Mouse (Mus musculus) brown adipose tissue, adult 24 weeks (tissue): ENCODE results near the gene Hap1. TPM values are rescaled to one million over a fixed set of nuclear protein-coding genes. Genes with fewer than 3 reads are reported as not detected.

Experiments used
- H3K27ac ChIP-seq: fragments of 200-500 bp; replicated peaks from 2 replicates; pipeline ENCODE4 v1.5.1; 2012; ENCODE audit warnings: low read depth, mild to moderate bottlenecking, low read length
- H3K4me1 ChIP-seq: fragments of 200-500 bp; 2 replicates; pipeline ENCODE4 v1.6.1; 2012; ENCODE audit warnings: low read length, mixed read lengths; ENCODE audit not compliant: control insufficient read depth, insufficient read depth, insufficient read length
- H3K4me3 ChIP-seq: fragments of 200-500 bp; 2 replicates; pipeline ENCODE4 v1.5.1; 2012; ENCODE audit warnings: low read depth, mild to moderate bottlenecking, low read length, moderate library complexity; ENCODE audit not compliant: insufficient read depth
- polyA plus RNA-seq: library from polyadenylated mRNA; stranded (reverse); fragments of >200 nt; gene quantifications from 2 replicates; pipeline ENCODE4 v1.2.4, GENCODE M21; 2012; ENCODE audit not compliant: missing spikeins, insufficient read depth, insufficient read length

Hap1 gene
- not detected in 2 replicates for polyA plus RNA-seq

DNA sequence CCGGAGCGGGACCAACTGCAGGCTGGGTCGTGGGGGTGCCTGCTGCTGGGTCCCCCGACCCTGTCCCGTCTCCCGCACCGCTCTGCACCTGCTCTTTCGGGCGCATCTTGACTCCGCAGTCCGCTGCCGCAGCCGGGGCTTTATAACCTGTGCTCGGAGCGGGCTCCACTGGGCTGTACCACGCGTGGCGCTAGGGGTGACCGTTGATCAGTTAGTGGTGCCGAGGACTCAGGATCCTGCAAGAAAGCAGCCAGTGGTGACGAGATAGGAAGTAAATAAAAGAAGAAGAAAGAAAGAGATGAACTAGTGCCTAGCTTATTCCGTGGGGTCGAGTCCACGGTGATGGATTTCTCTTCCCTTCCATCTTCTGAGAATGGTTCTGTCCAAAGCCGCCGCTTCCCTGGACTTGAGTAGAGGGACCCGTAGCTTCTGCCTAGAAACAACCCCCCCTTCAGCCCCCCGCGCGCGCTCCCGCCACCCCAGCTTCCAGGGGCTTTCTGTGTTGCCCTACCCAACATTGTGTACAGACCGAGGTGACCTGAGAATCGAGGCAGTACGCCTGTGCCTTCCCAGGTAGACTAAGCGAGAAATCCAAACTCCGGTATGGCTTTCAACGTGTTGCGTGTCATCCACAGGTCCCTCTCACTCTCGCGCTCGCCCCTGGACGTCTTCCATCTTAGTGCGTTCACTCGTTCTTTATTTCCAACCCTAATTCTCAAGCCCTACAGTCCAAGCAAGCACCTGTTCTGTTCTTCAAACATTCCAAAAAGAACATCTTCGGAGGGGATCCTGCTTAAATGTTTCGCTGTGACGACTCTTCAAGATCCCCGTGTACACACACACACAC, at the start of gene Hap1:
TSS of gene Hap1 (minus strand) at position 157 of the 847 bp plus-strand sequence.
- Histone ChIP-seq H3K4me1 (no peaks in the 10 kb centered on the region), H3K4me3 (peak within 1 kb of the TSS; percentile 77), H3K27ac (no peak within 1 kb of the TSS)

DNA sequence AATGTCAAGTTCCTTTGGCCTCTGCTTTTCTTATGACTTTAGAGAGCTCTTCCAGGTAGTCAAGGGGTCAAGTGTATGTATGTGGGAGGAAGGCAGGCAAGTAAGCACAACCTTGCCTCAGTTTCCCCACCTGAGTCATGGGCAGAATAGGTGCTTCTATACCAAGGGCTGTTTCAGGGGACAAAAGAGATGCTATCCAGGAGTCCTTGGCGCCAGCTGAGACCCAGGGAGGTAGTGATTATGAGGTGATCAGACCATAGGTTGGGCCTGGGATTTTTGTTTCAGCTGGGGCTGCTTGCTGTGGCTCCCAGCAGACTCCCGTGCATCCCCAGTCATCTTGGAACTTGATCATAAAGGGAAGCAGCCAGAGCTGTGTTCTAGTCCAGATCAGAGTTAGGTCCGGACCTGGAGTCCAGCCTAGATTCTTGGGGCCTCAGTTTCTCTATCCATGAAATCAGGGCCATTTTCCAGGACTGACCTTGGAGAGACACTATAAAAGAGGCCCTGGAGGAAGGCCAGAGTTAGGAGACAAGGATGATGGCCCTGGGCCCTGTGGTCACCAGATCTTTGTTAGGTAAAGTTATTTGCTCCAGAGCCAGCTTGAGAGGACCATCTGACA, 48.6 kb upstream of the Hap1 start:
- H3K27ac ChIP-seq, result no peak overlapping the region
- H3K4me3 ChIP-seq, result no peak overlapping the region
- peaks cover 7% of the 10 kb centered on the region; the same call in 1 of the 2 replicates for H3K4me1 ChIP-seq

DNA sequence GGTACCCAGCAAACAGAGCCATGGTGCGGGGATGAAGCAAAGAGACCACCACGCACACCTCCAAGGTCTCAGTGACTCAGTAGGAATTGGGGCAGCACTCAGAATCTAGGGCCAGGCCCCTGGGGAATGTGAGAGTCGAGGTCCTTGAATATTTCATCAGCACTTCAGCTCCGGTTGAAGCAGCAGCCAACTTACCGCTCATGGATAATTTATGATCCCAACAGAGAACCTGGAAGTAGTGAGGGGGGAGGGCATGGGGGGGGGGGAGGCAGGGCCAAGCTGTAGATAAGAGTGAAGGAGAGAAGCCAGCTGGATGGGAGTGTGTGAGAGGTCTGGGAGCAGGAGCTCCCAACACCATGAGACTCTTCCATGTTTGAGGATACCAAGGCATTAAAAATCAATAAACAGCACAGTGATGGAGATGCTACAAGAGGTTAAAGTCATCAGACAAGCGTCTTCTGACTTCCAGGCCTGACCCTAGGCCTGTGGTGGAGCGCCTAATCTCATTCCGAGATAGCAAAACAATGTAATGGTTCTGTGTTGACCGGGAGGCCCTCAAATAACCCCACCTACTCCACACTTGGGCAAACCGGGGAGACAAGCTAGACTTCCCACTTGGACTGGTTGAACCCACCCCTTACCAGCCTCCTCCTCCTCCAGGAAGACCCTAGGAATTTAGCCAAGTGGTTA, 47.7 kb upstream of the Hap1 start:
- no peak overlapping the region for H3K4me3 ChIP-seq
- H3K27ac ChIP-seq, result no peak overlapping the region
- peaks cover 12% of the 10 kb centered on the region; the same call in 1 of the 2 replicates for H3K4me1 ChIP-seq

DNA sequence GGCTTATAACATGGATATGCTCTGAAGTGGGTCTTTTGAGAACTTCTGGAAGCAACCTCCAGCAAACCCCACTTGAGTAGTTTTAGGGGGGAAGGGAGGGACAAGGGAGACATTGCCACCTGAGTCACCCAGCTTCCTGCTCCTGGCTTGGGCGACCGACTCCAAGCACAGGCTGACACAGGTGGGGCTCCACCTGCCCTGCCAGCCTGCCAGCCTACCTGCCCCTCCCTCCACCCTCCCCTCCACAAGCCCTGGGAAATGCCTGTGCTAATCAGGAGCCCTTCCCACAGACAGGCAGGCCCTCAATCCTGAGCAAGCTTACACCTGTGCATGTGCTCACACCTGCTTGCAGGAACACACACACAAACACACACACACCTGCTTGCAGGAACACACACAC, 46.8 kb upstream of the Hap1 start:
- Histone ChIP-seq H3K4me3 (no peak overlapping the region), H3K27ac (no peak overlapping the region), H3K4me1 (peaks cover 12% of the 10 kb centered on the region; the same call in 1 of the 2 replicates)

DNA sequence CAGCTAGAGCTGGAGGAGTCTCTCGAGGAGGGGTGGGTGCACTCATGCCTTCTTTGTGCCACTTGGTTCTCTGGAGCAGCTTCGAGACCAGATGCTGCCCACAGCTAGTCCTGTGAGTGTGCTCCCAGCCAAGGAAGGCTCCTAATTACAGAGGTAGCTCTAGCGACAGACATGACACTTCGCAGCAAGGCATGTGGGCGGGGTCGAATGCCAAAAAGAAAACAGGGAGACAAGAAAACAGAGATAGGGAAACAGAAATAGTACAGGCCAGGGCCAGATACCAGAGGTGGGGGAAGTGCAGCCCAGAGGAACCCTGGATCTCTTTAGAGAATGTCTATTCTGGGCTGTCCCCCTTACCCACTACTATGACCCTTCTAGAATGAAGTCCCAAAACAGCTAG, 46.3 kb upstream of the Hap1 start:
- Histone ChIP-seq H3K4me1 (peaks cover 12% of the 10 kb centered on the region; the same call in 1 of the 2 replicates), H3K4me3 (no peak overlapping the region), H3K27ac (no peak overlapping the region)

DNA sequence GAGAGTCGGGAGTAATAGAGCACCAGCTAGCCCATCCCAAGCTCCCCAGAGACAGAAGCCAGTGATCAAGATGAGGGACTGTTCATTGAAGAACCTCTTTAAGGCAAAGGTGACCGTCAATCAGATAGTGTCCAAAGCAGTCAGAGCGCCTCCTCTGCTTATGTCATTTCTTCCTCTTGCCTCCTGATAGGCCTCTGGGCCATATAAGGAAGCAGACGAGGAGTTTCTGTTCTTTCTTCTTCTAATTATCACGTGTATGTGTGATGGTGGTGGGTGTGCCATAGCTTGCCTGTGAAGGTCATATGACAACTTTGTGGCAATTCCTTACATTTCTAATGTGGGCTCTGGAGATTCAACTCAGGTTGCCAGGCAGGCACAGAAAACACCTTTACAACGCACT, 44.9 kb upstream of the Hap1 start:
- Histone ChIP-seq H3K27ac (peak overlapping the region; percentile 46), H3K4me1 (peaks cover 13% of the 10 kb centered on the region), H3K4me3 (no peak overlapping the region)

DNA sequence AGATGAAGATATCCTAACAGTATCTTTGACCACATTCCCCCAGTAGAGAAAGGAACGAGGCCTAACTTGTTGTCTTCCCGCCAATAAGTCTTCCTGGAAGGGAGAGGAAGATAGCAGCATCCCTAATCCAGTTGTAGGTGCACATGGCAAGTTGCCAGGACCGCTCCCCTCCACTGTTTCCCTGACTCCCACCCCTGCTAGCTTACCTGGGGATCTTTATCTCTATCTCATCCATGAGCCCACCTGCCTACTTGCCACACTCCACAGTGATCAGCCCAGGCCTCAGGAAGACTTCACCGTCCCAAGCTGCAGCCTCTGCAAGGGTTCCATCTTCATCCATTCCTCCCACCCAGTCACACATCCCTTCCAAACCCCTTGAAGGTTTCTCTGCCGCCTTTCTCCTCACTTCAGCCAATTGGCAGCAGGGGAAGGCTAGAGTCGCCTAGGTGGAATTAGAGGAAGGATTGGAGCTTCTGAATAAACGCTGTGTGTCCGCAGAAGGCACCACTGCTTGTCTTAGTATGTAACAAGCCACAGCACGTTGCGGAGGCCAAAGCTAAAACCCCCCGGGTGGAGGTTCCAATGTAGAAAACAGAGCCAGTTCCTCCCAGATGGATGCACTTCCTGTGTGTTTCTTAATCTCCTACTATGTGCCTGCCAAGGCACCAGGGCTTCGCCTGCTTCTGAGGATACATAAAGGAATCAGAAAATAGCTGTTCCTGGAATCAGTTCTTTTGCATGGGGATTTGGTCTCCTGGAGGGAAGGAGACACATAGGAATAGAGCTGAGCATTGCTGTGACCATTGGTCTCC, 44.0 kb upstream of the Hap1 start:
- Histone ChIP-seq H3K27ac (peak overlapping the region; percentile 62), H3K4me1 (peaks cover 17% of the 10 kb centered on the region)

DNA sequence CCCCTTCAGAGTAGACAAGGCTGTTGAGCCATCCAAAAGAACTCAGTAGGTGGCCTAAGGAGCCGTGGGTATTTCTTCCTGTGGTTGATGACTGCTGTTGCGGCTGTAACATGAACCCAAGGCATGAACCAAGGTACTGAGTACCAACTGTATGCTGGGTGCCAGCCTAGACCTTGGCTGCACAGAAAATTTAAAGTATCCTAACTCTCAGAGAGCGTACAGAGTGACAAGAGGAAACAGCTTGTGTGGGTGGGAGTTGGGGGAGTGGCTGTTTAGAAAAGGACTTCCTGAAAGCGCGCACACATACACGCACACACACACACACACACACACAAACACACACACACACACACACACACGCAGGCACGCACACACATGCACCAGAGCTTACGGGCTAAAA, 43.4 kb upstream of the Hap1 start:
- Histone ChIP-seq H3K4me1 (peaks cover 21% of the 10 kb centered on the region), H3K27ac (peak overlapping the region; percentile 62)

More for the DNA sequence above, 44.0 kb upstream of the Hap1 start:
- H3K4me3 ChIP-seq, result no peak overlapping the region

DNA sequence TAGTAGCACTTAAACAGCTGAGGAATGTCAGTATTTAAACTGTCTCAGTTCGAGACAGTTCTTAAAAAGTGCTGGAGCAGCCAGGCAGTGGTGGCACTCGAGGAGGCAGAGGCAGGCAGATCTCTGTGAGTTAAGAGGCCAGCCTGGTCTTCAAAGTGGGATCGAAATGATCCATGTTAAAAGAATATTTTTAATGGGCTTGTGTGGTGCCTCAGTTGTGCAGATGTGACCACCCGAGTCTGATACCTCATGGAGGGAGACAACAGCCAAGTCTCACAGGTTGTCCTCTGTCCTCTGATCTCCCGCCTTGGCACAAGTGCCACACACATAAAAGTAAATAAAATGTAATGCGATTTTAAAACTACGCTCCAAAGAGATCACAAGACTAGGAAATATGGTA, 42.6 kb upstream of the Hap1 start:
- H3K4me1 ChIP-seq, result peaks cover 25% of the 10 kb centered on the region
- H3K27ac ChIP-seq, result no peak overlapping the region
- H3K4me3 ChIP-seq, result no peak overlapping the region

More for the DNA sequence above, 43.4 kb upstream of the Hap1 start:
- no peak overlapping the region for H3K4me3 ChIP-seq

DNA sequence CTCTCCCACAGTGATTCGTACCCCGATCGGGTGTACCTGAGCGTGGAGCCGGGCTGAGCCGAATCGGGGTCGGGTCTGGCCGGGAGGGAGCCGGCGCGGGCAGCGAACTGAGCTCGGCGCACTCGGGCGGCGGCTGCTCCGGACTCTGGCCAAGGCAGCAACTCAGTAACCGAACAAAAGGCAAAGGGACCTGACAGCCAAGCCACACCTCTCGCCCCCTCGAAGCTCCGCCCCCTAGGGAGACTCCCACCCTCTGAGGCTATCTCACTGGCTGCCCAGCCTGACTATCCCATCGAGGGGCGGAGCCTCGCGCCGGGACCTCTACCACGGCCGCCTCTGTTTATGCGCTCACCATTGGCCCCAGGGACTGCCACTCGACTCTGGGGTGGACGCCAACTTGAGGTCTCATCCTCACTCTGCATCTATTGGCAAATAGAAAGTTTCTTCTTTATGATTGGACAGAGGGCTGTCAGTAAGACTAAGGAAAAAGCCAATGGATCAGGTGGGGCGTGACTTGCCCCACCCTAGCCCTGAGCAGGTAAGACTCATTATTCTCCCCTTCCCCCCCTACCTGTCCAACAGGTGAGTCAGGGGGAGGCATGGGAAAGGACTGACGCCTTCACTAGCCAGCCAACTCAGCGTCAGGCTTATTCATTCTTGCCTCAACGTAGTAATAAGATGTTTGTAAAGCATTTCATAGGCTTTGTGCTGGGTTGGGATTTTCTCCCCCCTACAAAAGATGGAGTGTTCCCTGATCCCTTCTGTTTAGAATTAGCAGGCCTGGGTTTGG, 41.9 kb upstream of the Hap1 start, which contains the start of gene Jup:
TSS of gene Jup (minus strand) at position 164 of the 790 bp plus-strand sequence.
- H3K4me1 ChIP-seq, result peaks cover 32% of the 10 kb centered on the region
- H3K27ac ChIP-seq, result peak within 1 kb of the TSS; percentile 95

DNA sequence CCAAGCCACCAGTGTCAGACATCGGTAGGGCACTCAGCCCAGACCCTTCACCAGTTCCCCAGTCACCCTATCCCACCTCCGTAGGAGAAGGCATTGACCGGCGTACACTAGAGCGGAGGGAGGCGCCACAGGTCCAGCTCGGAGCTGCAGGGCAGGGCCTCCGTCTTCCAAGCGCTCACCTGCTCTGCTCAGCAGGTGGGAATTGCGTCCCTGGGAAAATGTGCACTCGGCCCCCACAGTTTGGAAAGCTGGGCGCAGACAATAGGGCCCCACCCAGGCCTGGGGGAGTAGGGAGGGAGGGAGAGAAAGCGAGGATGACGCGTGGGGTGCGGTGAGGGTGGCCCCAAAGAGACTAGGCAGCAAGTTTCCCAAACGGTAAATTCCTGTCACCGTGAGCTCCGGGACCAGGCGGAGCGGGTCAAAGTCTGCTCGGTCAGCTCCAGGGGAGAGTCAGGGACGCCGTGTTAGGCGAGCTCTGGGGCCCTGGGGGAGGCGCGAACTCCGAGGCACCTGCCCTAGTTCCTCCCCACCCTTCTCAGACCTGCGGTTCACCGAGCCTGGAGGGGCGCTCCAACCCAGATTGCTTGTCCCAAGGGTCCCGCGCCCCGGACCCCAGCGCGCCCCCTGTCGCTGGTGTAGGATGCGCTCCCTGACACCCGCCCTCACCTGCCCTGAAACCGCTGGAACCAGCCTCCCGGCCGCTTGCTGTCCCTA, 41.1 kb upstream of the Hap1 start:
- peak overlapping the region; percentile 95 for H3K27ac ChIP-seq
- H3K4me3 ChIP-seq, result peak overlapping the region; percentile 86
- H3K4me1 ChIP-seq, result peaks cover 32% of the 10 kb centered on the region

More for the DNA sequence above, 41.9 kb upstream of the Hap1 start, which contains the start of gene Jup:
- H3K4me3 ChIP-seq, result peak within 1 kb of the TSS; percentile 86

DNA sequence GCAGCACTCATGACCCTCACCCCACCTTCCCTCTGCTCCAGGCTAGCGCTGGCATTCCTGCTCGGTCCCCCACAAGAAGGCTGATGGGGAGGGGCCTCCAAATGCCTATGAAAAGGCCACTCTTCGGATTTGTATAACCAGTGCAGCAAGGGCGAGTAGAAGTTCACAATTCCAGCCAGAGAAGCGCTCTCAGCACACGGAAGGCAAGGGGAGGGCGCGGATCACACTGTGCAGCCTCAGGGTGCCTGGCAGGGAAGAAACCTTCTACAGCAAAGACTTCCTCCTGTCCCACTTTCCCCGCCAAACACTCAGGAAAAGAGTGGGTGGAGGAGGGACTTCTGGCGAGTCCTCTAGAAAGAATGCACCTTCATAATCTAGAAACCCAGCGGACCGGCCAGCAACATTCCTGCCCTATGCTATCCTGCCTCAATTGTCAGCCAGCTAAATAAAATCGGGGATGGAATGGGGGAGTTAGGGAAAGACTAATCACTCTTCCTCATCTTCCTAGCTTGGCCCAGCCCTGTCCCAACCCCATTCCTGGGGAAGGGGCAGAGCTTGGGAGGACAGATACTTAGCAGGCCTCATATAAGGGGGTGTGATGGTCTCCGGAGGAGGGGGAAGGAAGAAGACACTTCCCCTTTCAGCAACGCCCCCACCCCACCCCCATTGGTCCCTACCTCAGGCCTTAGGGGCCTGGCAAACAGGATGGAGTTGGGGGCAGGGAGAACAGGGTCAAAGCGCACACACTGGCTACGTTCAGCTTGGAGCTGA, 40.1 kb upstream of the Hap1 start:
- Histone ChIP-seq H3K4me3 (peak overlapping the region; percentile 86), H3K4me1 (peaks cover 35% of the 10 kb centered on the region), H3K27ac (peak overlapping the region; percentile 95)

DNA sequence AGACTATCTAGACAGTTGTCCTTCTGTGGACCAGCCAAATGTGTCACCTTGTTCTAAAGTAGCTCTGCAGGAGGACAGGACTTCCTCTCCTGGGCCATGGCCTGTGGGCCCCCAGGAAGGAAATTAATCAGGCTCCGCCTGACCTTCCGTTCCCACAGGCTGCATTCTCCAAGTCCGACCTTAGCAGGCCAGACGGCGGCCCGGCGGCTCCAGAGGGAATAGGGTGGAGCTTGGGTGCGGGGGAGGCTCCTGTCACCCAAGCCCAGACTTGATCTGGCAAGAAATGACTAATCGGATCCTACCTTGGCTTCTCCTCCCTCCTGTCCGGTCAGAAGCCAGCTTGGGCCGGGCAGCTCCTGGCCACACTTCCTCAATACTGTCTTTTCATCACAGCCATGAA, 39.3 kb upstream of the Hap1 start:
- peak overlapping the region; percentile 95 for H3K27ac ChIP-seq
- peaks cover 34% of the 10 kb centered on the region for H3K4me1 ChIP-seq
- peak overlapping the region; percentile 86 for H3K4me3 ChIP-seq
